Mouse (Mus musculus): Measurements from ENCODE around the gene Acap1. TPM values are rescaled to one million over a fixed set of nuclear protein-coding genes. Genes with fewer than 3 reads are reported as not detected.
"Not testable (repeated sequence)": the region's sequence is repeated elsewhere in the genome, so short reads cannot be mapped to it uniquely, and the experiment has no call there.

Gene Acap1
- polyA plus RNA-seq, 1 experiment from 2014 or later = 0.17 TPM

DNA sequence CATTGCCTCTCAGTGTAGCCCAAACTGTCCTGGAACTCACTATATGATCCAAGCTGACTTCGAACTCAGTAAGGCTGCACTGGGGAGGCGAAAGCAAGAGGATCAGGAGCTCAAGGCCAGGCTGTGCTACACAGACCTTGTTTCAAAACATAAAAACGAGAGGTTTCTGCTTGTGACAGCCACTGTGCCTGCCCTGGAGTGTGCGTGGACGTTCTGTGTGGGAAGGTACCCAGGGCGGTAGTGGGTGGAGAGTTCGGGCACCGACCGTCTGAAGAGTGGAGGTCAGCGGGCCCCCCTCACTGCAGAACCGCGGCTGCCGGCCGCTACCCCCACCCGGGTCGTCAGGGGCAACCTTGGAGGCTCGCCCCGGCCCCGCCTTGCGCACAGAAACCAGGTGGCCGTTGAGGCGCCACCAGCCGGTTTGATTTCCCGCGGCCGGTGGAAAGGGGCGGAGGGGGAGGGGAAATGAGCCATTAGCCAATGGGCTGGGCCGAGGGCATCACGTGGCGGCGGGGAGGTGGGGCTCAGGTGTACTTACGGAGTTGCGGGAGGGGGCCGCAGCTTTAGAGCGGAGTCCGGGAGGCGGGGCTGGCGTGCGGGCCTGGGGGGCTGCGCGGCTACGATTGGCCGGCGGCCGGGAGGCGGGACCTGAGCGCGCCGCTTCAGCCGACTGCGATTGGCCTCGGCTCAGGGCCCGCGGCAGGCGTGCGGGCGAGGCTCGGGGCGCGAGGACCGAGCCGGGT lies 40.0 kb upstream of the Acap1 start, which contains the start of gene Ybx2:
Gene Ybx2 (plus strand): TSS at position 660 of the 743 bp plus-strand sequence.
- WGBS = 1% methylated on average over 58 of the region's 62 CpGs
- peaks cover 28% of the 10 kb centered on the region for H3K27me3 ChIP-seq (ENCODE audit: control insufficient read depth, insufficient read depth, low read length)
- H3K27ac ChIP-seq (replicated peaks; ENCODE audit: low read depth, low read length) = no peak within 1 kb of the TSS

DNA sequence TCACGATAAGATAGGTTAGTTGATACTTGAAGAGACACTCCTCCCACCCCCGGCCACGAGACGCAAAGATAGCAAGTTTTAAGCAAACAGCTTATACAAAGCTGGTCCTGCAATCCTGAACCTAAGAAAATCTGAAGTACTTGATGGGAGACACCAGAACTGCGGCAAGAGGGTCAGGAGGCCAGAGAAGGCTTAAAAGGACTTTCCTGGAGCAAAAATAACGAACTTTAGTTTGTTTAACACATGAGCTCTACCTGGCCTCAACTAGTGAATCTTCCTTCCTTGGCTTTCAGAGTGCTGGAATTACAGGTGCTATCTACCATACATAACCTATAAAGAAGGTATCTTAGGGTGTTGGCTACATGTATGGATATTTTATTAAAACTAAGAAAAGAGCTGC lies 39.3 kb upstream of the Acap1 start:
- Histone ChIP-seq H3K27me3 (ENCODE audit: control insufficient read depth, insufficient read depth, low read length) (peaks cover 28% of the 10 kb centered on the region), H3K9me3 (ENCODE audit: control insufficient read depth, low read length) (no peaks in the 10 kb centered on the region), H3K9ac (replicated peaks; ENCODE audit: low read length) (no peak overlapping the region), H3K4me2 (ENCODE audit: low read length) (peak overlapping the region; percentile 7; the same call in 1 of the 2 replicates), H3K4me3 (replicated peaks; ENCODE audit: low read depth, low read length) (no peak overlapping the region), H3K4me1 (ENCODE audit: control insufficient read depth, insufficient read depth, low read length) (peaks cover 6% of the 10 kb centered on the region; the same call in 1 of the 2 replicates), H3K27ac (replicated peaks; ENCODE audit: low read depth, low read length) (no peak overlapping the region), H3K36me3 (ENCODE audit: control insufficient read depth, insufficient read depth, low read length) (no peaks in the 10 kb centered on the region)
- WGBS = 20% methylated on average over 6 of the region's 6 CpGs
- DNase-seq = no peak
- ATAC-seq (ENCODE audit: low FRiP score, low TSS enrichment) = no peak

More for the DNA sequence above, 40.0 kb upstream of the Acap1 start, which contains the start of gene Ybx2:
- H3K36me3 ChIP-seq (ENCODE audit: control insufficient read depth, insufficient read depth, low read length) = no peaks in the 10 kb centered on the region
- H3K4me3 ChIP-seq (replicated peaks; ENCODE audit: low read depth, low read length) = peak within 1 kb of the TSS; percentile 59
- peak within 1 kb of the TSS; percentile 100 for H3K4me2 ChIP-seq (ENCODE audit: low read length)
- ATAC-seq (ENCODE audit: low FRiP score, low TSS enrichment) = peak; percentile 93
- no peaks in the 10 kb centered on the region for H3K9me3 ChIP-seq (ENCODE audit: control insufficient read depth, low read length)
- H3K4me1 ChIP-seq (ENCODE audit: control insufficient read depth, insufficient read depth, low read length) = peaks cover 6% of the 10 kb centered on the region; the same call in 1 of the 2 replicates
- DNase-seq = peak; percentile 97
- H3K9ac ChIP-seq (replicated peaks; ENCODE audit: low read length) = peak within 1 kb of the TSS; percentile 59

DNA sequence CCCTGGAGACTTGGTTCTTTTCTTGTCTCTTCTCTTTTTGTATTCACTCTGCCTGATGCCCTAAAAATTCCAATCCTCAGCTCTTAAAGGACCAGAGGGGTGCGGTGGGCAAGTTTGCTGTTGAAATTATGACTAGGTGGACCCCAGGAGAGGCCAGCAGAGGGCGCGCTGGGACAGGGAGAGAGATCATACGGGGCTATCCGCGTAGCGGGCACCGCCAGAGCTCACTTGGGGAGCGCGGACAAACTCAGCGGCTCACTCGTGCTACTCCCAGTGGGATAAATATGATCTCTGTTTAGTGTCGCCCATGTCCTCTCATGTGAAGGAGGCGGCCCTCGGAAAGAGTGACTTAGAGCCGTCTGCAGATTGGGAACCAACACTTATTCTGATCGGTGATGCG lies 38.8 kb upstream of the Acap1 start:
- no peak for ATAC-seq (ENCODE audit: low FRiP score, low TSS enrichment)
- WGBS = 1% methylated on average over 18 of the region's 18 CpGs
- peak; percentile 94 for DNase-seq

DNA sequence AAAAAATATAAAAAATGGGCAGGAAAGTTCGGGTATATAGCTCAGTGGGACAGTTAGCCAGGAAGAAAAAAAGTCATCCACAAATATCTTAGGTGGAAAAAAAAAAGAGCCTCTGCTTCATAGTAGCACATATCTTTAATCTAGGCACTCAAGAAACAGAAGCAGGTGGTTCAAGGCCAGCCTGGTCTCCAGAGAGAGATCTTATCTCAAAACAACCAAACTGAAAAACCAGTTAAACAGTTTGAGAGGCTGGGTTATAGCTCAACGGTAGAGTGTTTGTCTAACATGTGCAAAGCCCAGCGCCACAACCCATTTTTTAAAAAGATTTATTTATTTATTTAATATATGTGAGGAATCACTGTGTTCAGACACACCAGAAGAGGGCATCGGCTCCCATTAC lies 37.7 kb upstream of the Acap1 start:
- Histone ChIP-seq H3K9ac (replicated peaks; ENCODE audit: low read length) (no peak overlapping the region), H3K27ac (replicated peaks; ENCODE audit: low read depth, low read length) (no peak overlapping the region), H3K27me3 (ENCODE audit: control insufficient read depth, insufficient read depth, low read length) (peaks cover 25% of the 10 kb centered on the region), H3K4me3 (replicated peaks; ENCODE audit: low read depth, low read length) (no peak overlapping the region), H3K36me3 (ENCODE audit: control insufficient read depth, insufficient read depth, low read length) (no peaks in the 10 kb centered on the region), H3K9me3 (ENCODE audit: control insufficient read depth, low read length) (no peaks in the 10 kb centered on the region), H3K4me2 (ENCODE audit: low read length) (no peak overlapping the region), H3K4me1 (ENCODE audit: control insufficient read depth, insufficient read depth, low read length) (peaks cover 6% of the 10 kb centered on the region; the same call in 1 of the 2 replicates)
- 79% methylated on average over 4 of the region's 4 CpGs for WGBS
- DNase-seq = no peak
- no peak for ATAC-seq (ENCODE audit: low FRiP score, low TSS enrichment)

More for the DNA sequence above, 38.8 kb upstream of the Acap1 start:
- H3K4me2 ChIP-seq (ENCODE audit: low read length) = peak overlapping the region; percentile 7; the same call in 1 of the 2 replicates
- no peak overlapping the region for H3K9ac ChIP-seq (replicated peaks; ENCODE audit: low read length)
- H3K4me1 ChIP-seq (ENCODE audit: control insufficient read depth, insufficient read depth, low read length) = peaks cover 6% of the 10 kb centered on the region; the same call in 1 of the 2 replicates
- H3K36me3 ChIP-seq (ENCODE audit: control insufficient read depth, insufficient read depth, low read length) = no peaks in the 10 kb centered on the region
- H3K9me3 ChIP-seq (ENCODE audit: control insufficient read depth, low read length) = no peaks in the 10 kb centered on the region
- H3K4me3 ChIP-seq (replicated peaks; ENCODE audit: low read depth, low read length) = no peak overlapping the region
- peaks cover 25% of the 10 kb centered on the region for H3K27me3 ChIP-seq (ENCODE audit: control insufficient read depth, insufficient read depth, low read length)
- no peak overlapping the region for H3K27ac ChIP-seq (replicated peaks; ENCODE audit: low read depth, low read length)

DNA sequence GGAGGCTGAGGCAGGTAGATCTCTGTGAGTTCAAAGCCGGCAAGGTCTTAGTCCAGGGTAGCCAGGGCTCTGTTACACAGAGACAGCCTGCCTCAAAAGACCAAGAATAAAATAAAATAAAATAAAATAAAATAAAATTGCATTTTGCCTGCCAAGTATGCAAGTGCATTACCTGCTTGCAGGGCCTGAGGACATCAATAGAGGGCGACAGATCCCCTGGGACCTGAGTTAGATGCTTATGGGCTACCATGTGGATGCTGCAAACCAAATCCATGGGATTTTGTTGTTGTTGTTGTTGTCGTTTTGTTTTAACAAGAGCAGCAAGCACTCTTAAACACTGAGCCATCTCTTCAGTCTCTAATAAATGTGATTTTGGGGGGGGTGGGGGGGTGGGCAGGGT lies 36.9 kb upstream of the Acap1 start:
- 51% methylated on average over 3 of the region's 3 CpGs for WGBS
- Histone ChIP-seq H3K27ac (replicated peaks; ENCODE audit: low read depth, low read length) (no peak overlapping the region), H3K27me3 (ENCODE audit: control insufficient read depth, insufficient read depth, low read length) (peaks cover 21% of the 10 kb centered on the region), H3K4me2 (ENCODE audit: low read length) (no peak overlapping the region), H3K4me3 (replicated peaks; ENCODE audit: low read depth, low read length) (no peak overlapping the region), H3K9ac (replicated peaks; ENCODE audit: low read length) (no peak overlapping the region), H3K36me3 (ENCODE audit: control insufficient read depth, insufficient read depth, low read length) (no peaks in the 10 kb centered on the region), H3K9me3 (ENCODE audit: control insufficient read depth, low read length) (no peaks in the 10 kb centered on the region), H3K4me1 (ENCODE audit: control insufficient read depth, insufficient read depth, low read length) (peaks cover 6% of the 10 kb centered on the region; the same call in 1 of the 2 replicates)
- DNase-seq (peak; percentile 12), ATAC-seq (ENCODE audit: low FRiP score, low TSS enrichment) (no peak)

- Histone ChIP-seq H3K4me1 (ENCODE audit: control insufficient read depth, insufficient read depth, low read length) (peaks cover 6% of the 10 kb centered on the region; the same call in 1 of the 2 replicates), H3K9ac (replicated peaks; ENCODE audit: low read length) (no peak overlapping the region), H3K4me2 (ENCODE audit: low read length) (no peak overlapping the region), H3K27me3 (ENCODE audit: control insufficient read depth, insufficient read depth, low read length) (peaks cover 16% of the 10 kb centered on the region), H3K36me3 (ENCODE audit: control insufficient read depth, insufficient read depth, low read length) (no peaks in the 10 kb centered on the region), H3K9me3 (ENCODE audit: control insufficient read depth, low read length) (no peaks in the 10 kb centered on the region), H3K4me3 (replicated peaks; ENCODE audit: low read depth, low read length) (no peak overlapping the region), H3K27ac (replicated peaks; ENCODE audit: low read depth, low read length) (no peak overlapping the region)
- WGBS = 77% methylated on average over 8 of the region's 8 CpGs
- ATAC-seq (ENCODE audit: low FRiP score, low TSS enrichment) (no peak), DNase-seq (no peak)
Observed at GRCm38 (mm10) chr11:69931769-69932168, 36.4 kb upstream of the Acap1 start.

DNA sequence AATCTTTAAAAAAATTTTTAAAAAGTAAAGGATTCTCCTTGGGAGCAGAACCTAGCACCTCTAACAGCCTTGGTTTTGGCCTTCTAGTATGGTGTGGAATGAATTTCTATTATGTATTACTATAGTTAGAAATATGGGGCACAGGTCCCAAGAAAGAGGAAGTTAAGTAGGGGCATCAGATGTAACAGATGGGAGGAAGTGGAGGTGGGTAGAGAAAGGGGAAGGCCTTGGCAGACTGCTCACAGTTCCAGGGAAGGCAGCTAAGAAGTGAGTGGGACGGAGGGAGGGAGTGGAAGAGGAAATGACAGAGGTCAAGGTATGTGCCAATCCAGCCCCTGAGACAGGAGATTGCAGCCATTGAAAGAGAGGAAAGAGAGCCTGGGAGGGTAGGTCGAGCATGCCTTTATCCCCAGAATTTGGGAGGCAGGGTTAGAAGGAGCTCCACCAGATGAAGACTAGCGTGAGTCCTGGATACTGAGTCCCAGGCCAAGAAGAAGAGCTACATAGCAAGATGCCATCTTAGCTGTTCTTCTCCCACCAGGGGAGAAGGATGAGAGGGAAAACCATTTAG lies 35.7 kb upstream of the Acap1 start:
- DNase-seq = no peak
- no peak overlapping the region for H3K4me3 ChIP-seq (replicated peaks; ENCODE audit: low read depth, low read length)
- 79% methylated on average over 3 of the region's 3 CpGs for WGBS

DNA sequence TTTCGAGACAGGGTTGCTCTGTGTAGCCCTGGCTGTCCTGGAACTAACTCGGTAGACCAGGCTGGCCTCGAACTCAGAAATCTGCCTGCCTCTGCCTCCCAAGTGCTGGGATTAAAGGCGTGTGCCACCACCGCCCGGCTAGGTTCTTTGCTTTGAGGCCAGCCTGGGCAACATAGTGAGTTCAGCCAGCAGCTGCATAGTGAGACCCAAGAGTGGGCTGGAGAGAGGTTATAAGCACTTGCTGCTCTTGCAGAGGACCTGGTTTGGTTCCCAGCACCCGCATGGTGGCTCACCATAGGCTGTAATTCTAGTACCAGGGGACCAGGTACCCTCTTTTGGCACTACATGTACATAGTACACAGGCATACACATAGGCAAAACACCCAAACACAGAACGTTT lies 34.8 kb upstream of the Acap1 start:
- H3K4me3 ChIP-seq (replicated peaks; ENCODE audit: low read depth, low read length); H3K27ac ChIP-seq (replicated peaks; ENCODE audit: low read depth, low read length); H3K4me1 ChIP-seq (ENCODE audit: control insufficient read depth, insufficient read depth, low read length); H3K27me3 ChIP-seq (ENCODE audit: control insufficient read depth, insufficient read depth, low read length); H3K9ac ChIP-seq (replicated peaks; ENCODE audit: low read length); ATAC-seq (ENCODE audit: low FRiP score, low TSS enrichment); H3K36me3 ChIP-seq (ENCODE audit: control insufficient read depth, insufficient read depth, low read length); H3K4me2 ChIP-seq (ENCODE audit: low read length); H3K9me3 ChIP-seq (ENCODE audit: control insufficient read depth, low read length); DNase-seq: not testable (repeated sequence)
- 91% methylated on average over 8 of the region's 8 CpGs for whole genome bisulfite sequencing

More for the DNA sequence above, 35.7 kb upstream of the Acap1 start:
- Histone ChIP-seq H3K27ac (replicated peaks; ENCODE audit: low read depth, low read length) (no peak overlapping the region), H3K9ac (replicated peaks; ENCODE audit: low read length) (no peak overlapping the region), H3K36me3 (ENCODE audit: control insufficient read depth, insufficient read depth, low read length) (no peaks in the 10 kb centered on the region), H3K4me1 (ENCODE audit: control insufficient read depth, insufficient read depth, low read length) (no peaks in the 10 kb centered on the region), H3K27me3 (ENCODE audit: control insufficient read depth, insufficient read depth, low read length) (peaks cover 9% of the 10 kb centered on the region), H3K4me2 (ENCODE audit: low read length) (no peak overlapping the region), H3K9me3 (ENCODE audit: control insufficient read depth, low read length) (no peaks in the 10 kb centered on the region)
- ATAC-seq (ENCODE audit: low FRiP score, low TSS enrichment) = no peak
